Mouse (Mus musculus) E14TG2a.4 (cell line): ENCODE results near the gene Nek7.

ENCODE experiments used
- CTCF ChIP-seq: conservative IDR thresholded peaks from 2 replicates; pipeline ENCODE4 v1.5.1; 2014; ENCODE audit warnings: low read length
- NANOG ChIP-seq: IDR thresholded peaks from 2 replicates; pipeline ENCODE4 v1.6.1; 2014; ENCODE audit warnings: borderline replicate concordance, low read length, mixed read lengths
- POU5F1 ChIP-seq: IDR thresholded peaks from 2 replicates; pipeline ENCODE4 v1.6.1; 2014; ENCODE audit warnings: low read length, borderline replicate concordance

DNA sequence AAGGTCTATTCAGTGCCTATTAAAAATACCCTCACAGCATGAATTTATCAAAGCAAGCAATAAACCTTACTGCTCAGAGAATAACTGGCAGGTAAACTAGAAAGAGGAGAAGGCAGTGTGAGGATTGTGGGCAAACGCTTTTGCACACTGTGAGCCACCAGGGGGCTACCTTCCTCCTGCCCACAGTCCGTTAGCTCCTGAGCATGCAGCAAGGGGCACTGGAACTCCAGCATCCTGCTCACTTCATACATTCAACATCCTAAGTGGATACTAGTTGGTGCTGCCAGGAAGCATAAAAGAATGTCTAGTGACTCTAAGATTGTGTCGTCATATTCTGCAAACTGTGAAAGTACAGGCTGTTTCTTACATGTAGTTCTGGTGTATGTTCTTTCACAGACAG lies 61.6 kb downstream of the Nek7 start:
- TF ChIP-seq CTCF (peak; percentile 33), NANOG (no peak), POU5F1 (no peak)
